Mouse (Mus musculus): ENCODE data around the gene Chpf. TPM values are rescaled to one million over a fixed set of nuclear protein-coding genes. Genes with fewer than 3 reads are reported as not detected.

Gene Chpf
- polyA plus RNA-seq, 1 experiment, result 92.6 TPM

- no peak overlapping the region for H3K4me3 ChIP-seq (replicated peaks; ENCODE audit: insufficient read depth, low read depth, low read length)
- no peak overlapping the region for H3K27ac ChIP-seq (ENCODE audit: insufficient read depth, low read length)
- H3K27me3 ChIP-seq (ENCODE audit: control insufficient read depth, insufficient read depth, low read length), result no peaks in the 10 kb centered on the region
- 77% methylated on average over 5 of the region's 5 CpGs for WGBS
- no peak for DNase-seq
- H3K4me1 ChIP-seq (ENCODE audit: control insufficient read depth, insufficient read depth, low read length), result peaks cover 7% of the 10 kb centered on the region
- TF ChIP-seq POLR2A (IDR thresholded peaks at IDR 0.05; ENCODE audit: borderline replicate concordance, insufficient read depth, low read length), result no peak
- TF ChIP-seq CTCF (IDR thresholded peaks at IDR 0.05; ENCODE audit: borderline replicate concordance, insufficient read depth, low read depth, low read length), result no peak
Measured at GRCm38 (mm10) chr1:75455948-75456347, 23.2 kb downstream of the Chpf start.

GRCm38 (mm10) chr1:75455433-75455832, 23.7 kb downstream of the Chpf start:
- H3K27me3 ChIP-seq (ENCODE audit: control insufficient read depth, insufficient read depth, low read length), result no peaks in the 10 kb centered on the region; the same call in 1 of the 2 replicates
- DNase-seq, result no peak
- TF ChIP-seq POLR2A (IDR thresholded peaks at IDR 0.05; ENCODE audit: borderline replicate concordance, insufficient read depth, low read length) (no peak), CTCF (IDR thresholded peaks at IDR 0.05; ENCODE audit: borderline replicate concordance, insufficient read depth, low read depth, low read length) (no peak)
- no peak overlapping the region for H3K4me3 ChIP-seq (replicated peaks; ENCODE audit: insufficient read depth, low read depth, low read length)
- H3K4me1 ChIP-seq (ENCODE audit: control insufficient read depth, insufficient read depth, low read length), result peaks cover 5% of the 10 kb centered on the region
- 86% methylated on average over 3 of the region's 3 CpGs for WGBS
- H3K27ac ChIP-seq (ENCODE audit: insufficient read depth, low read length), result no peak overlapping the region

DNA sequence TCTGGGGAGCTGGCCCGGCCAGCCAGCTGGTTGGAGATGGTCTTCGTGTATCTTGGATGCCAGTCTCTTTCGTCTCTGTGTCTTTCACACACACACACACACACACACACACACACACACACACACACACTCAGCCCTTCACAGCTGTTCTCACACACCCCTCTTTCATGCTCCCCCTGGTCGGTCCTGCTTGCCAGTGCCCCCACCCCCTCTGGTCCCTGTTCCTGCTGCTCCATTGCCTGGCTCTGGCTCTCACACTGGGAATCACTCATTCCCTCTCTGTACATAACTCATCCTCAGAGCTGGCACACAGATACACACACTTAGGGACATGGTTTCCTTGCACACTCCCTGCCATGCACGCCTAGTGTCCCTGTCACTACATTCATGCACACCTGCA, 27.2 kb downstream of the Chpf start:
- Histone ChIP-seq H3K4me3 (replicated peaks; ENCODE audit: insufficient read depth, low read depth, low read length) (no peak overlapping the region), H3K27ac (ENCODE audit: insufficient read depth, low read length) (no peak overlapping the region), H3K4me1 (ENCODE audit: control insufficient read depth, insufficient read depth, low read length) (peaks cover 3% of the 10 kb centered on the region)

GRCm38 (mm10) chr1:75450314-75451005, 28.6 kb downstream of the Chpf start, which contains the start of gene Asic4:
Asic4 (plus strand) TSS chr1:75450436.
- H3K4me3 ChIP-seq (replicated peaks; ENCODE audit: insufficient read depth, low read depth, low read length), result no peak within 1 kb of the TSS
- 23% methylated on average over 35 of the region's 35 CpGs for WGBS
- no peaks in the 10 kb centered on the region; the same call in 1 of the 2 replicates for H3K27me3 ChIP-seq (ENCODE audit: control insufficient read depth, insufficient read depth, low read length)
- H3K4me1 ChIP-seq (ENCODE audit: control insufficient read depth, insufficient read depth, low read length), result peaks cover 13% of the 10 kb centered on the region
- no peak for DNase-seq
- TF ChIP-seq CTCF (IDR thresholded peaks at IDR 0.05; ENCODE audit: borderline replicate concordance, insufficient read depth, low read depth, low read length) (no peak), POLR2A (IDR thresholded peaks at IDR 0.05; ENCODE audit: borderline replicate concordance, insufficient read depth, low read length) (no peak)
- no peak within 1 kb of the TSS for H3K27ac ChIP-seq (ENCODE audit: insufficient read depth, low read length)

More for the DNA sequence above, 27.2 kb downstream of the Chpf start:
- H3K27me3 ChIP-seq (ENCODE audit: control insufficient read depth, insufficient read depth, low read length), result no peaks in the 10 kb centered on the region; the same call in 1 of the 2 replicates
- 71% methylated on average over 5 of the region's 5 CpGs for WGBS
- no peak for DNase-seq
- no peak for TF ChIP-seq POLR2A (IDR thresholded peaks at IDR 0.05; ENCODE audit: borderline replicate concordance, insufficient read depth, low read length)
- TF ChIP-seq CTCF (IDR thresholded peaks at IDR 0.05; ENCODE audit: borderline replicate concordance, insufficient read depth, low read depth, low read length), result no peak

DNA sequence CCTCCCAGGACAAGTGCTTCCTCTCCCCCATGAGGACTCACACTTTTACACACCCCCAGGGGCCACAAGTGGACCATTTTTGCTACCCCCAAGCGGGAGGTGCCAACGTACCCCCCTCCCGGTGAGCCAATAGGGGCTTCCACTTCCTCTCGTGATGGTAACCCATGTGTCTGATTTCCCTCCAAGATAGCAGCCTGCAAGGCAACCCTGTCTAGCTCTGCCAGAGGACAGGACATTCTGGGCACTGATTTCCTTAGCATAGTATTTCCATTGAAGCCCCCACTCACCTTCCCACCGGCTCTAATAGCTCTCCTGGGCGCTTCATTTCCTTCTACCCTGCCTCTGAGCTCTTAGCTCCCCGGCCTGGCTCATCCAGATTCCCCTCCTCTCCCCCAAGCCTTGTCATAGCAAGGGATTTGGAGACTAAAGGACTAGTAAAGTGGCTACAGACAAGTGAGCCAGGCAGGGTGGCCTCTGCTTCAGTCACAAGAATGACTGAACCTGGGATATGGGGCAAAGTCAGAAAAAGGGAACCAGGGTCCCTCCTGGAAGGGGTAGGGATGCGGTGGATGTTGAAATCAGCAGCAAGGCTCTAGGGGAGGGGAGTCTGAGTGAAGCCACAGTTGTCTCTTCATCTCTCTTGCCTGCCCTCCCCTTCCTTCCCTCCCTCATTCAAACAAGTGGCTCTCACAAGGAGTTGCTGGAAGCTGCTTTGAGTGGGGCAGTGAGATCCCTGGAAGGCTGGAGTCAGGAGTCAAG, 29.6 kb downstream of the Chpf start:
- TF ChIP-seq POLR2A (IDR thresholded peaks at IDR 0.05; ENCODE audit: borderline replicate concordance, insufficient read depth, low read length) (no peak), CTCF (IDR thresholded peaks at IDR 0.05; ENCODE audit: borderline replicate concordance, insufficient read depth, low read depth, low read length) (no peak)
- Histone ChIP-seq H3K27ac (ENCODE audit: insufficient read depth, low read length) (no peak overlapping the region), H3K4me1 (ENCODE audit: control insufficient read depth, insufficient read depth, low read length) (peaks cover 22% of the 10 kb centered on the region), H3K27me3 (ENCODE audit: control insufficient read depth, insufficient read depth, low read length) (no peaks in the 10 kb centered on the region; the same call in 1 of the 2 replicates), H3K4me3 (replicated peaks; ENCODE audit: insufficient read depth, low read depth, low read length) (no peak overlapping the region)
- WGBS, result 54% methylated on average over 8 of the region's 8 CpGs
- DNase-seq, result no peak

DNA sequence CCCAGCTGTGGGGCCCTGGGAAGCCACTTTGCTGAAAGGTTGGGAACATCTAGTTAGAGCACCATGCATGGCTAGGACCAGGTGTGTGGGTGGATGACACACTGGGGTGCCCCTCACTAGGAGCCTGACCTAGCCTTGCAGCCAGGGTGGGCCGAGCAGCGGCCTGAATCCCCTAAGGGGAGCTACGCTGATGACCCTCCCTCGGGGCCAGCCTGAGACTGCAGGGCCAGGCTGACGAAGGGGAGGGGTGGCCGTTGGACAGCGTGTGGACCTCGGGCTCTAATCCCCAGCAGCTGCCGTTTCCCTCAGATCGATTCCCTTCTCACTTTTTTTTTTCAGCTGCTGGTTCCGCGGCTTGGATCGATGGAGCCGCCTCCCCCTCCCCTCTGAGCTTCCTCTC, 30.2 kb downstream of the Chpf start:
- Histone ChIP-seq H3K4me3 (replicated peaks; ENCODE audit: insufficient read depth, low read depth, low read length) (no peak overlapping the region), H3K27me3 (ENCODE audit: control insufficient read depth, insufficient read depth, low read length) (no peaks in the 10 kb centered on the region; the same call in 1 of the 2 replicates), H3K4me1 (ENCODE audit: control insufficient read depth, insufficient read depth, low read length) (peaks cover 28% of the 10 kb centered on the region), H3K27ac (ENCODE audit: insufficient read depth, low read length) (no peak overlapping the region)
- DNase-seq, result no peak
- TF ChIP-seq POLR2A (IDR thresholded peaks at IDR 0.05; ENCODE audit: borderline replicate concordance, insufficient read depth, low read length) (no peak), CTCF (IDR thresholded peaks at IDR 0.05; ENCODE audit: borderline replicate concordance, insufficient read depth, low read depth, low read length) (no peak)
- 18% methylated on average over 14 of the region's 14 CpGs for WGBS

DNA sequence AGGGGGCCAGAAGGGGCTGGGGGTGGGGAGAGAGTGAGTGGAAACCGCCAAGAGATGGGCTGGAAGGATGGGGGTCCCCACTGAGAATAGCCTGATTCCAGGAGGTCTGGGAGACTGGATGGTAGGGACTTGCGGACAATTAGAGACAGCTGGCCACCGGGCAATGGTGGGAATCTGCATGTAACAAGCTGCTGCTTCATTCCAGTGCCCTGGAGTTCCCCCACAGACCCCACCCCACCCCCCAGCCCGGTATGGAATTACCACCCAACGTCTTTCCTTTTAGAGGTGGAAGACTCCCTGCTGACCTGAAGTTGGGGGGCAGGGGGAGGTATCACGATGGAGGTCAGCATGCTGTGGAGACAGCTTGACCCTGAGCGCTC, 31.1 kb downstream of the Chpf start:
- 25% methylated on average over 7 of the region's 7 CpGs for WGBS
- peaks cover 37% of the 10 kb centered on the region for H3K4me1 ChIP-seq (ENCODE audit: control insufficient read depth, insufficient read depth, low read length)
- H3K27me3 ChIP-seq (ENCODE audit: control insufficient read depth, insufficient read depth, low read length), result no peaks in the 10 kb centered on the region; the same call in 1 of the 2 replicates
- DNase-seq, result no peak
- no peak for TF ChIP-seq CTCF (IDR thresholded peaks at IDR 0.05; ENCODE audit: borderline replicate concordance, insufficient read depth, low read depth, low read length)
- TF ChIP-seq POLR2A (IDR thresholded peaks at IDR 0.05; ENCODE audit: borderline replicate concordance, insufficient read depth, low read length), result no peak
- no peak overlapping the region for H3K4me3 ChIP-seq (replicated peaks; ENCODE audit: insufficient read depth, low read depth, low read length)
- no peak overlapping the region for H3K27ac ChIP-seq (ENCODE audit: insufficient read depth, low read length)
